Mouse (Mus musculus) cortical plate, adult 2 months (tissue): ENCODE measurements around the gene Ptprt.

Experiments
- CTCF ChIP-seq: fragments of 200-500 bp; IDR thresholded peaks from 2 replicates; pipeline ENCODE4 v1.5.1; 2011; ENCODE audit warnings: mild to moderate bottlenecking, control low read depth, low read length; ENCODE audit not compliant: insufficient read depth; ENCODE audit errors: extremely low read depth
- POLR2A ChIP-seq: fragments of 200-500 bp; IDR thresholded peaks from 2 replicates; pipeline ENCODE4 v1.6.1; 2011; ENCODE audit warnings: mild to moderate bottlenecking, low read length, control low read depth; ENCODE audit not compliant: insufficient read depth; ENCODE audit errors: extremely low read depth

DNA sequence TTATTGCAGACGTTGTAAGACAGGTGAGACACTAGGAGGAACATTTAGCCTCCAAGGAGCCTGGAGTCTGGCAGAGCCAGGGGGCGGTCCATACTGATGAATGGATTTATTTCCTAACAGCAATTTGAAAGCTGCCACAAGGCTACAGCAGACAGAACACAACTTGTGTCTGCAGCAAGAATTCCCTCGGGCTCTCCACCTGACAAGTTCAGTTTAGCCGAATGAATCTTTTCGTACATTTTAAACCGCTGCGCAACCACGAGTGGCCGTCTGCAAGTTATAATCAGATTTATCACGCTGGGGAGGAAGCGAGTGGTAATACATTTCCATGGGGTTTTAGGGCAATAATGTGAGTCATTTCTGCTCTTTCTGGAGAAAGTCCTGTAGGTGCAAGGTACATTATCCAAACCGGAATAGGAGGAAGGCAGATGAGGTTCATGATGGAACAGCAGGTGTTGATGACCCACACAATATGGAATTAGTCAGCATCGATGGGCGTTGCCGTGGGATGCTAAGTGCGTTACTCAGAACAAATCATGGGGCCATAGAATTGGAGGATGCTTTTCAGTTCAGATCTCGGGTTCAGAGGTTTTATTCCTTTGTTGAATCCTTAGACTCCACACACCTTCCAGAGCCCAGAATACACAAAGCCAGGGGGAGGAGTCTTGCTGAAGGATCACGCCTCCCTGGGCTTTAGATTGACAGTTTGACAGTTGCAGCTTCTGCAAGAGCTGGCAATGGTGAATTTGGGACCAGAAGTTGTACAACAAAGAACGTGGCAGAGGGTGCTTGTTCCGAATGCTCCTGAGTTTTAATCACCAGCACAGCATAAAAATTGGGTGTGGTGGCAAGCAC, 478.1 kb downstream of the Ptprt start:
- TF ChIP-seq CTCF: no peak
- no peak for TF ChIP-seq POLR2A
